Mouse (Mus musculus) heart, postnatal 4 days (tissue): ENCODE results near the gene Ssbp3. TPM values are rescaled to one million over a fixed set of nuclear protein-coding genes. Genes with fewer than 3 reads are reported as not detected.

Source experiments
- DNase-seq: peaks from one replicate; pipeline ENCODE4 v3.0.0; 2021
- total RNA-seq, 2 experiments: library from RNA; stranded (reverse); gene quantifications; 2 replicates each; pipeline ENCODE4 v1.2.3; 2021

Ssbp3 gene
- total RNA-seq, 2 experiments from 2014 or later = 55.3 to 58.7 TPM

DNA sequence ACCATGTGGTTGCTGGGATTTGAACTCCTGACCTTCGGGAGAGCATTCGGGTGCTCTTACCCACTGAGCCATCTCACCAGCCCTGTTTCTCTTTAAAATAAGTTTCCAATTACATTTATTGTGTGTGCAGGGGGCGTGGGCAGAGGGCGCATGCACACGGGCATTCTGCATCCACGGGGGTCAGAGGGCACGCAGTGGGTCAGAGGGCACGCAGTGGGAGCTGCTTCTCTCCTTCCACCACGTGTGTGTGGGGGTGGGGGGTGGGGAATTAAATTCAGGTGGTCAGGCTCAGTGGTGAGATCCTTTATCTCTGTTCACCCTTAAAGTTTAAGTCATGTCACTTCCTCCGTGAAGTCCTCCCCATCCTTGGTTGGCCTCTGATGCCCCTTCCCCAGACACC is 187.9 kb downstream of the Ssbp3 start:
- no peak for DNase-seq

DNA sequence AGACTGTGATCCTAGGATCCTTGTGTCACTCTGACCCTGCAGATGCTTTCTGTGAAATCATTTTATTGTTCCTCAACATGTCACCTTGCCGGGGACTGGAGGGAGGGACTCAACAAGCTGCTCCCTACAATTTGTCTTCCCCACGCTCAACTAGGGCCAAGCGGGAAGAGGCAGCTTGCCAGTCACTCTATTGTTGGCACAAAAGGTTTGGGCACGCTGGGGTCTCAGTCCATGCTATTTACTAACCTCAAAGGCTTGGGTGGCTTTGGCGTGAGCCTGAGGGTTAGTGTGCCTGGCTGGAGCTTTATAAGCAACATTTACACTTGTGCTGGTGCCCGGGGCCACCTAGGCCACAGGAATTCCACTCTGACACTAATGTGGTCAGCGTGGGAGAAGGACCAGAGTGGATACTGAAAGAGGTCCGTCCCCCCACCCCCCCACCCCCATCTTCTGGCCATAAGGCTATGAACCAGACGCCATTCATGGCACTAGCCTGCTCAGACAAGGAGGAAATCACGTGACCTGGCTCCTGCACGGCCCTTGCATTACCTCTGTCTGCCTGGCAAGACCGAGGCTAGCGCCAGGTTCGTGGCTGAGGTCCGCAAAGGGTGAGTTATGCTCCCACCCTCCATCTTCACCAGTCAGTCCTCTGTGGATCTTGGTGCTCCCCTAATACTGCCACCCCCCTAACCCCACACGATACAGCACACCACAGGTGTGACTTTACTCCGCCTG is 188.5 kb downstream of the Ssbp3 start:
- DNase-seq = no peak

Other genes starting within 250 kb of the Ssbp3 start
- 10 to 100 TPM; 21.6 to 23.9 TPM for gene Ttc4, start 231.8 kb upstream of the Ssbp3 start, total RNA-seq
- 1 to 10 TPM in 1 of 2 experiments, under 1 TPM in 1; 0.16 to 1.1 TPM for gene Mroh7, start 179.8 kb upstream of the Ssbp3 start, total RNA-seq
- gene Fam151a, start 176.8 kb upstream of the Ssbp3 start, total RNA-seq = under 1 TPM; 0.19 to 0.41 TPM
- 10 to 100 TPM; 12.7 to 13.7 TPM for gene Acot11, start 105.7 kb upstream of the Ssbp3 start, total RNA-seq
- 10 to 100 TPM; 80.9 to 83.6 TPM for gene Mrpl37, start 156.2 kb downstream of the Ssbp3 start, total RNA-seq
- gene Cyb5rl, start 156.3 kb downstream of the Ssbp3 start, total RNA-seq = 1 to 10 TPM; 7.1 to 7.7 TPM
- gene Cdcp2, start 186.2 kb downstream of the Ssbp3 start, total RNA-seq = not detected